Mouse (Mus musculus) frontal cortex, postnatal 25 days (tissue): ENCODE results near the gene Ppme1.
A peak's percentile ranks its signal among the peaks of the same experiment; 100 is the strongest.

Experiments
- DNase-seq, 2 experiments: peaks; one replicate each; pipeline ENCODE4 v3.0.0; 2022; ENCODE audit warnings: low spot score in 2 of 2

Gene Ppme1

GRCm38 (mm10) chr7:100371495-100372451 lies at the start of gene Ppme1, which contains the start of gene C2cd3:
Gene Ppme1, minus strand, starts transcription at chr7:100372307.
Gene C2cd3, plus strand, starts transcription at chr7:100372233.
- peak; percentile 96 to 98 for DNase-seq

- DNase-seq: no peak
Measured at GRCm38 (mm10) chr7:100408684-100409083, 36.6 kb upstream of the Ppme1 start.

- no peak for DNase-seq
Measured at GRCm38 (mm10) chr7:100407677-100408076, 35.6 kb upstream of the Ppme1 start.

GRCm38 (mm10) chr7:100402715-100403114 lies 30.6 kb upstream of the Ppme1 start:
- no peak for DNase-seq

GRCm38 (mm10) chr7:100400899-100401539 lies 28.9 kb upstream of the Ppme1 start:
- no peak for DNase-seq

- no peak for DNase-seq
Measured at GRCm38 (mm10) chr7:100399231-100399913, 27.3 kb upstream of the Ppme1 start.

GRCm38 (mm10) chr7:100392265-100392664 lies 20.2 kb upstream of the Ppme1 start:
- DNase-seq: no peak

- no peak for DNase-seq
Measured at GRCm38 (mm10) chr7:100390166-100390565, 18.1 kb upstream of the Ppme1 start.

GRCm38 (mm10) chr7:100388174-100388573 lies 16.1 kb upstream of the Ppme1 start:
- no peak for DNase-seq

- DNase-seq: no peak
Measured at GRCm38 (mm10) chr7:100383207-100383606, 11.1 kb upstream of the Ppme1 start.

- no peak for DNase-seq
Measured at GRCm38 (mm10) chr7:100381161-100381560, 9.1 kb upstream of the Ppme1 start.

- no peak for DNase-seq
Measured at GRCm38 (mm10) chr7:100378257-100378656, 6.2 kb upstream of the Ppme1 start.

GRCm38 (mm10) chr7:100372452-100372980 lies 409 bp upstream of the Ppme1 start:
- DNase-seq: no peak

- DNase-seq: no peak
Measured at GRCm38 (mm10) chr7:100364888-100365287, 7.2 kb downstream of the Ppme1 start.

- no peak for DNase-seq
Measured at GRCm38 (mm10) chr7:100363162-100363561, 8.9 kb downstream of the Ppme1 start.

- no peak for DNase-seq
Measured at GRCm38 (mm10) chr7:100357856-100358255, 14.3 kb downstream of the Ppme1 start.

GRCm38 (mm10) chr7:100356768-100357167 lies 15.3 kb downstream of the Ppme1 start:
- DNase-seq: no peak

- no peak for DNase-seq
Measured at GRCm38 (mm10) chr7:100356324-100356723, 15.8 kb downstream of the Ppme1 start.

- DNase-seq: no peak
Measured at GRCm38 (mm10) chr7:100354984-100355383, 17.1 kb downstream of the Ppme1 start.

GRCm38 (mm10) chr7:100335921-100336320 lies 36.2 kb downstream of the Ppme1 start:
- DNase-seq: no peak

- no peak for DNase-seq
Measured at GRCm38 (mm10) chr7:100331269-100331668, 40.8 kb downstream of the Ppme1 start.

- no peak for DNase-seq
Measured at GRCm38 (mm10) chr7:100328636-100329035, 43.5 kb downstream of the Ppme1 start.
